Mouse (Mus musculus) thymus, adult 2 months (tissue): ENCODE measurements around the gene Tgfb3. TPM values are rescaled to one million over a fixed set of nuclear protein-coding genes. Genes with fewer than 3 reads are reported as not detected.

Experiments used
- DNase-seq: peaks from one replicate; pipeline ENCODE4 v3.0.0; 2021
- H3K27ac ChIP-seq: fragments of 200-500 bp; 2 replicates; pipeline ENCODE4 v1.5.1; 2012; ENCODE audit warnings: low read length, control low read depth; ENCODE audit not compliant: control insufficient read depth, insufficient read depth
- H3K27me3 ChIP-seq: fragments of 200-500 bp; 2 replicates; pipeline ENCODE4 v1.6.1; 2012; ENCODE audit warnings: mild to moderate bottlenecking, low read length, moderate library complexity, mixed read lengths; ENCODE audit not compliant: control insufficient read depth, insufficient read depth
- H3K36me3 ChIP-seq: fragments of 200-500 bp; 2 replicates; pipeline ENCODE4 v1.6.1; 2012; ENCODE audit warnings: mild to moderate bottlenecking, low read length, moderate library complexity; ENCODE audit not compliant: control insufficient read depth, insufficient read depth
- H3K4me1 ChIP-seq: fragments of 200-500 bp; replicated peaks from 2 replicates; pipeline ENCODE4 v1.6.1; 2012; ENCODE audit warnings: low read length; ENCODE audit not compliant: control insufficient read depth, insufficient read depth
- H3K4me3 ChIP-seq: fragments of 200-500 bp; 2 replicates; pipeline ENCODE4 v1.5.1; 2012; ENCODE audit warnings: mild to moderate bottlenecking, low read length, control low read depth, moderate library complexity; ENCODE audit not compliant: control insufficient read depth, insufficient read depth
- CTCF ChIP-seq: fragments of 200-500 bp; IDR thresholded peaks from 2 replicates; pipeline ENCODE4 v1.5.1; 2012; ENCODE audit warnings: mild to moderate bottlenecking, control low read depth, low read length, moderate library complexity, borderline replicate concordance; ENCODE audit not compliant: control insufficient read depth, poor library complexity, insufficient read depth; ENCODE audit errors: extremely low read depth
- POLR2A ChIP-seq: fragments of 200-500 bp; IDR thresholded peaks from 2 replicates; pipeline ENCODE4 v1.6.1; 2012; ENCODE audit warnings: mild to moderate bottlenecking, low read length, control low read depth, moderate library complexity; ENCODE audit not compliant: control insufficient read depth, poor library complexity, insufficient read depth; ENCODE audit errors: extremely low read depth
- WGBS: fragments of 180-500 bp; shearing (Covaris S2); methylation state at CpG from one replicate; pipeline ENCODE4 v1.1.7; 2018; 5-methylcytosine and 5-hydroxymethylcytosine counted together
- polyA plus RNA-seq: library from polyadenylated mRNA; depleted of rRNA; stranded (reverse); fragments of >200 nt; gene quantifications from 2 replicates; pipeline ENCODE4 v1.2.3, GENCODE M21; 2012

Gene Tgfb3
- polyA plus RNA-seq, 1 experiment = 4.3 TPM

DNA sequence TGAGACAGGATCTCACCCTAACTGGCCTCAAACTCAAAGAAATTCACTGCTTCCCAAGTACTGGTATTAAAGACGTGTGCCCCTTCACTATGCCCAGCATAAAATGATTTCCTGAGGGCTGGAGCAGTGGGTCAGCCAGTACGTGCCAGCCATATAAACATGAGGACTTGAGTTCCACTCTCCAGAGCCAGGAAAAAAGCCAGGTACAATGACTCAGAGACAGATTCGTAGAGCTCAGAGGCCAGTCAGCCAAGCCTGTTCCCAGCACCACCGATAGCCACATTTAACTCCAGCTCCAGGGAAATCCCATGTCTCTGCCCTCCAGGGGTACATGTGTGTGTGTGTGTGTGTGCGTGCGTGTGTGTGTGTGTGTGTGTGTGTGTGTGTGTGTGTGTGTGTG lies 39.1 kb downstream of the Tgfb3 start:
- Histone ChIP-seq H3K27ac (no peak overlapping the region), H3K36me3 (no peaks in the 10 kb centered on the region), H3K27me3 (no peaks in the 10 kb centered on the region), H3K4me3 (no peak overlapping the region), H3K4me1 (peaks cover 3% of the 10 kb centered on the region; the same call in 1 of the 2 replicates)
- no peak for TF ChIP-seq CTCF
- 93% methylated on average over 6 of the region's 6 CpGs for WGBS
- DNase-seq = no peak

DNA sequence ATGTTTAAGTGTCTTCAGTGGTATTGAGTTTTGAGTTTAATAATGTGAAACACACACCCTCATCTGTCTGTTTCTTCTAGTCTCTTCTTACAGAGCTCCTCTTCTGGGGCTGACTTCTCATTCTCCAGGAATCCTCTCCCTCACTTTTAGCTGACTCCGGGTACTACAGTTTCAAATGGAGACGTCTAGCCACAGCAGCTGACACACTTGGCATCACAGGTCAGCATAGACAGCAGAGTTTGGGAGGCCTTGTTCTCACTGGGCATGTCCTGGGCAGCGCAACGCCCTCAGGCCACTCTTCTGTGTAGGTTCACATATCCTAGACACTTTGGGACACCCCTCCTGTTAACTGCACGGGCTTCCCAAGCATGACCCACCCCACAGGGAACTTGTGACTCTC lies 39.8 kb downstream of the Tgfb3 start:
- peaks cover 4% of the 10 kb centered on the region; the same call in 1 of the 2 replicates for H3K4me1 ChIP-seq
- H3K27me3 ChIP-seq = no peaks in the 10 kb centered on the region
- 98% methylated on average over 5 of the region's 5 CpGs for WGBS
- H3K4me3 ChIP-seq = no peak overlapping the region
- DNase-seq = no peak
- H3K27ac ChIP-seq = no peak overlapping the region
- H3K36me3 ChIP-seq = no peaks in the 10 kb centered on the region
- TF ChIP-seq CTCF = no peak

DNA sequence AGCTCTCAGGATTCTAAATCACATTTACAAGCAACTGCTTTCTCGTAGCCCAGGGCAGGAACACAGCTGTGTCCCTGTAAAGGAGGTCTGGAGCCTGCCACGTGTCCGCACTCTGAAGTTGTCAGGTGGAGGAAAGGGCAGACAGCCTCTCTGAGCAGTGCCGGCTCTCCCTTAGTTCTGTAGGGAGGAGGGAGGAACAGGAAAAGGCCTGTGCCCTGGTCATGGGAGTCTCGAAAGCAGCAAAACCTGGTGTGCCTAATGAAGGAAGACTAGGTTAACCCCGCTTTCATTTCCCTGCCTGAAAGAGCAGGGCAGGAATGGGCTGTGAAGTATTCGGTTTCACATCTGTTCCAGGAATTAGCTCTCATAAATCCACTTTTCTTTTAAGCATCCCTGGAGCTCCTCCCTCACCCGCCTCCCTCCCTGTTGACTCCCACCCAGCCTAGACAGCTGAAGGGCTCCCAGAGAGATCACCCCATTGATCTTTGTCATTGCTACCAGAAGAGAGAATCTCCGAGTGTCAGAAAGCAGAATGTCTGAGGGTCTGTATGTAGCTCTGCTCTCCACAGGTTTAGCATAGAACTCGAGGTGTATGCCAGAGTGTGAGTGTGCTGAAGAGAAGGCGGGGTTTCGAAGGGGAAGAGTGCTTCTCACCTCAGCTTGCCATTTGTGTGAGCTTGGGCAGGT lies 41.5 kb downstream of the Tgfb3 start:
- Histone ChIP-seq H3K36me3 (no peaks in the 10 kb centered on the region), H3K27me3 (no peaks in the 10 kb centered on the region), H3K27ac (no peak overlapping the region), H3K4me1 (0 out of 2 replicates have a peak, but pooled peaks cover 2% of the 10 kb centered on the region), H3K4me3 (no peak overlapping the region)
- 85% methylated on average over 12 of the region's 12 CpGs for WGBS
- TF ChIP-seq CTCF (no peak), POLR2A (no peak)
- DNase-seq = no peak

DNA sequence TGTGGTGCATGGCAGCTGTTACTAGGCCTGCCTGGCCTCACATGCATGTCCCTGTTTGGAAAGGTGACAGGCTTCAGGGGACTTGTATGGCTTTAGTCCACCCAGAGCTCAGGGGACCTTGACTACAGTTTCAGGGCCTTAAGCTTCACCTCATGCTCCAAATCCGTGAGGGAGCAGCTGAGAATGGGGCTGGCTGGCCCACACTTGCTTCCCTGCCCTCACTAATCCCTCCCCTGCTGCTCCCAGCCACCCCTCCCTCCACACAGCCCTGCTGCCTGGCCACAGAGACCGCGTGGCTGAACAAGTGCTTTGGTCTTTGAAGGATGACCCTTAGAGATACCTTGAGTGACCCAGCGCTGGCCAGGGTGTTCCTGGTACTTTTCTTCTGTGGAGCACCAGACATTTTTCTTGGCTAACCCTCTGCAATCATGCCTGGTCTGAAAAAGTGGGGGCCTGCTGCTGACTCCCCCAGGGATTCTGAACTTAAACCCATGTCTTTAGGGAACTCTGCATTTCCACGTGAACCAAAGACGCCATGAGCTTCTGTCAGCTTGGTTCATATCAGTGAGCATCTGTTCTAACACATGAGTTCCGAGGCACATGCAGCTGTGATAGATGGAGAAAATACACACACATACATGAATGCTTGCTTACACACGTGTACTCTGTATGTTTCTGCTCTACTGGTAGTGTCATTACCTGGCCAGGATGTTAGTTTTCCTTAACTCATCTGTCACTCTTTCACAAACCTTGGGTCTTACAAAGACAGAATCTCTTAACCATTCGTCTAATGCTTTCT lies 42.3 kb downstream of the Tgfb3 start:
- TF ChIP-seq CTCF = no peak
- TF ChIP-seq POLR2A = no peak
- WGBS = 93% methylated on average over 9 of the region's 9 CpGs
- no peaks in the 10 kb centered on the region for H3K36me3 ChIP-seq
- DNase-seq = no peak
- no peak overlapping the region for H3K4me3 ChIP-seq
- no peaks in the 10 kb centered on the region for H3K27me3 ChIP-seq
- H3K27ac ChIP-seq = no peak overlapping the region
- H3K4me1 ChIP-seq = 0 out of 2 replicates have a peak, but pooled peaks cover 2% of the 10 kb centered on the region

DNA sequence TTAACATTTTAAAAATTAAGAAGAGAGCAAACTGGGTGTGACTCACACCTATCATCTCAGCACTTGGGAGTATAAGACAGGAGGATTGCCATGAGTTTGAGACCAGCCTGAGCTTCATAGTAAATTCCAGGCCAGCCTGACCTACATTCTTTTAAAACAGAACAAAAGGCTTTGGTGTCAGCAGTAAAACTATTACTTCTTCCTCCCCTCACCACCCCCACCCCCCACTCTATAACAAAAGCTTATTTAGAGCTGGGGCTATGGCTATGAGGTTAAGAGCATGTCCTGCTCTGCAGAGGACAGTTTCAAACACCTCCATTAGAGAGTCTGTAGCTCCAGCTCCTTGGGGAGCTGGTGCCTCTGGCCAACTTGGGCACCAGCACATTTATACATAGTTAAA lies 43.3 kb downstream of the Tgfb3 start:
- H3K4me1 ChIP-seq = 0 out of 2 replicates have a peak, but pooled peaks cover 2% of the 10 kb centered on the region
- no peak for DNase-seq
- H3K27ac ChIP-seq = no peak overlapping the region
- no peak overlapping the region for H3K4me3 ChIP-seq
- TF ChIP-seq POLR2A = no peak
- TF ChIP-seq CTCF = no peak
- H3K27me3 ChIP-seq = no peaks in the 10 kb centered on the region
- H3K36me3 ChIP-seq = no peaks in the 10 kb centered on the region

DNA sequence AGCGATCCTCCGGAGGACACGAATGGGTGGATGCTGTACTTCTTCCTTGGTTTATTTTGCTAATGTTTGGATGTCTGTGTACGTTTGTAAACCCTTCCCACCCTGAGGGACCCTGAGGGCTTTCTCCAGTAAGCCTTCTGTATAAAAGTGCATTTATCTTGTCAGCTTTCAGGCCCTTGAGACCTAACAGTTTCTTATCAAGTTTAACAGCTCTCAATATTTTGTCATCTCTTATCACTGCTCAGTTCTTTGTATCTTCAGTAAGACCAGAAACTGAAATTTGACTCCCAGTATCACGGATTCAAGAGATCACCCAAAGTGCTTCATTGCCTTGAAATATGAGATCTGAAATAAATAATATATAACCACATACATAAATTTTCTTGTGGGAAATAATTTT lies 47.9 kb downstream of the Tgfb3 start:
- WGBS = 96% methylated on average over 5 of the region's 5 CpGs

DNA sequence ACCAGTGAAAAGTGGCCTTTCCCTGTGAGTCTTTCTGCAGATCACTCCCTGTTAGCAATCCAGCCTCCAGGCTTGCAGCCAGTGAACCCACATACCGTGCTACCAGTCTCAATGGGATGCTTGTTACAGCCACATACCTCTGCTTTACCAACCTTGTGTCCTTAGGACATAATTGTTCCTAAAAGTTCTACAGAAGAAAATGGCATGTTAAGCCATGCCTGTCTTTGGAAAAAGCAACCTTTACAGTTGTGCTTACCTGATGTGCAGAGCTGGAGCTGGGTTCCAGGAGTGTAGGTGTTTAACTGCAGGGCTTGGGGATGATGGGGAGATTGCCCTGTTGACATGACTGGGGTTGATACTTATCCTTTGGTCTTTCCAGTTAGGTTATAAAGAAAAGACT lies 51.1 kb downstream of the Tgfb3 start:
- H3K36me3 ChIP-seq = no peaks in the 10 kb centered on the region
- H3K27me3 ChIP-seq = no peaks in the 10 kb centered on the region
- H3K4me1 ChIP-seq = no peaks in the 10 kb centered on the region
- no peak for TF ChIP-seq CTCF
- TF ChIP-seq POLR2A = no peak
- no peak overlapping the region for H3K27ac ChIP-seq
- DNase-seq = no peak
- H3K4me3 ChIP-seq = no peak overlapping the region
- WGBS = 95% methylated on average over 1 of the region's 1 CpGs

More for the DNA sequence above, 47.9 kb downstream of the Tgfb3 start:
- 0 out of 2 replicates have a peak, but pooled peaks cover 2% of the 10 kb centered on the region for H3K4me1 ChIP-seq
- H3K27me3 ChIP-seq = no peaks in the 10 kb centered on the region
- H3K27ac ChIP-seq = no peak overlapping the region
- H3K36me3 ChIP-seq = no peaks in the 10 kb centered on the region
- no peak overlapping the region for H3K4me3 ChIP-seq
- TF ChIP-seq POLR2A = no peak
- no peak for DNase-seq
